Mouse (Mus musculus): ENCODE measurements around the gene Ap3d1.
A peak's percentile ranks its signal among the peaks of the same experiment; 100 is the strongest.

Ap3d1 gene

DNA sequence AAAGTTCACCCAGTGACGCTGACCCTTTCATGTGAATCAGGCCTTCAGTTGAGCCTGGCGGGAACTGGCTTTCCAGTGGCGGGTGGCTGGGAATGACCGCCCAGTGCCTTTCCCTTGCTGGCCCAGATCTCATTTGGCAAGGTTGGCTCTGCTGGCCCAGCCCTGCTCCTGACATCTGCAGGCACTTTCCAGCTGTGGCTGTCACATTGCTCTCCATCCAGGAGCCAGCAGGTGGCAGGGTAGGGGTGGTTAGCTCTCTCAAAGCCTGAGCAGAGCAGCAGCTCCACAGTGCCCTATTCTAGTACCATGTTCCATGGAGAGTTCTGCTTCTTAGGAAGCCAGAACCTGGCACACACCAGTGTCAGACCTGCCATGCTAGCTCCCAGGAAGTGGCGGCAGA is 15.7 kb upstream of the Ap3d1 start:
- DNase-seq (ENCODE audit: low spot score in 2 of 2): peak; percentile 44 to 48

DNA sequence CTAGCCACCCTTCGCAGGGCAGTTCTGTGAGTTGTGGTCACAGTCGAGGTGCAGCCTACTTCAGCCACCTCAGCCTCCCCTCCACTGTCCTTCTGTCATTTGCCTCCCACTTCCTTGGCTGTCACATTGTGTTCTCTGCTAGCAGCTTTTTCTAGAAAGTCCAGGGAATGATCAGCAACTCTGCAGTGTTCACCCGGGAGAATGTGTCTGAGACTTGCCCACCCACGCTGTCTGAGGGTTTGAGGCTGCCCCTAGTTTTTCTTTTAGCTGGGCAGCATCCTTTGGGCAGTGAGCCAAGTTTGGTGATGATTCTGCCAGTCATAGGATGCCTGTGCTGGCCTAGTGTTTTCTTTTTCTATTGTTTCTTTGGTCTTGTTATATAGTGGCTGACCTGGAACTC is 14.9 kb upstream of the Ap3d1 start:
- DNase-seq (ENCODE audit: low spot score in 2 of 2): no peak

DNA sequence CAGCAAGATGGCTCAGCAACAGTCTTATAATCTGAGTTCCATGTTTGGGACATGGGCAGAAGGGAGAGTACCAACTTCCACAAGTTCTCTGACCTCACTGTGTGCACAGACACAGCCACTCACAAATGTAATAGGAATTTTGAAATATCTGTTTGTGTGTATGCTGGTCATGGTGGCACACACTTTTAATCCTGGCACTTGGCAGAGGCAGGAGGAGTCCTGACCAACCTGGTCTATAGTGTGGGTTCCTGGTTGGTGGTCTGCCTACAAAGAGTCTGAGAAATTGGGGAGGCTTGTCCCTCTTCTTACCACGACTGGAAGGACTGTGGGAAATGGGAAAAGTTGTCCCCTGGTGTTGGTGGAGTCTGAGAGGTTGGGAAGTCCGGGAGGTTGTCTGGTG is 14.4 kb upstream of the Ap3d1 start:
- DNase-seq (ENCODE audit: low spot score in 2 of 2): no peak

DNA sequence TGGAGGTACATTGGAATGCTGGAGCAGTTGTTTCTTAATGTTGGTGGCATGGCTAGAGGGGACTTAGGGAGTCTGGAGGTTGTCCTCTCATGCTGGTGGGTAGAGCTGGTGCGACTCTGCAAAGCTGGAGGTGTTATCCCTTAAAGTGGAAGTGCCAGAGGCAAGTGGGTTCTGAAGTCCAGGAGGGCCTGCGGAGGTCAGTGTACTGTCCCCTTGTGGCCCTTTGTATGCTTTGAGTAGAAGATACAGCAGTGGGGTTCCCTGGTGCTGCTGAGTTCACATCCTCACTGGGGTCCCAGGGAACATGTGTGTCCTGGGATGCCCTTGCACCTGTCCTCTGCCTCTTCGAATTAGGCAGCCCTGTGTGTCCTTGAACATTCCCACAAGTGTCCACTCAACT is 14.0 kb upstream of the Ap3d1 start:
- DNase-seq (ENCODE audit: low spot score in 2 of 2): no peak

DNA sequence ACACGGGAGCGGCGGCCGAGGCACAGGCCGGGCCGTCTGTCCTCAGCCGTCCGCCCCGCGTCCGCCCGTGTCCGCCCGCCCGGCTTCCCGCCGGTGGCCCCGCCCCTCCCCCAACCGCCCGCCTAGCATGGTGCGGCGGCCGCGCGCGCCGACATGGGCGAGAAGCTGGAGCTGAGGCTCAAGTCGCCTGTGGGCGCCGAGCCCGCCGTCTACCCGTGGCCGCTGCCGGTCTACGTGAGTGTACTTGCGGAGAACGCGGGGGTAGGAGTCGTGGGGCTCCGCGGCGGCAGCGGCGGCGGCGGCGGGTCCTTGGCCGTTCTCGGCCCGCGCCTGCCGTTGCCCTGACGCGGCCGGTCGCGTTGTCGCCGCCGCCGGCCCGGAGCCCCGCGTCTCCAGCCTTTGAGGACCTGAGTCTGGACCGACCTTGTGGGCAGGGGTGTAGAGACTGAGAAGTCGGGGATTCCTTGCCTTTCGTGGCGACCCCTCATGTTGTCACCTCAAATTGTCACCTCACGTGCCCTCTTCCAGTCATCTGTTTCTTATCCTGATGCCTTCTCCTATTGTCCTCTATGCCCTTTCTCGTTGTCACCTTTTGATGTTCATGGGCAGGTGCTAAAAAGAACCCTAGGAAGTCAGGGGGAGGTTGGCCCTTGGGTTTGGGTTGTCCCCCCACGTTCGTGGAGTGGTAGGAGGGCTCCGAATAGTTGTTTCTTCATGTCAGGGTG is 13.4 kb upstream of the Ap3d1 start:
- no peak for DNase-seq (ENCODE audit: low spot score in 2 of 2)

DNA sequence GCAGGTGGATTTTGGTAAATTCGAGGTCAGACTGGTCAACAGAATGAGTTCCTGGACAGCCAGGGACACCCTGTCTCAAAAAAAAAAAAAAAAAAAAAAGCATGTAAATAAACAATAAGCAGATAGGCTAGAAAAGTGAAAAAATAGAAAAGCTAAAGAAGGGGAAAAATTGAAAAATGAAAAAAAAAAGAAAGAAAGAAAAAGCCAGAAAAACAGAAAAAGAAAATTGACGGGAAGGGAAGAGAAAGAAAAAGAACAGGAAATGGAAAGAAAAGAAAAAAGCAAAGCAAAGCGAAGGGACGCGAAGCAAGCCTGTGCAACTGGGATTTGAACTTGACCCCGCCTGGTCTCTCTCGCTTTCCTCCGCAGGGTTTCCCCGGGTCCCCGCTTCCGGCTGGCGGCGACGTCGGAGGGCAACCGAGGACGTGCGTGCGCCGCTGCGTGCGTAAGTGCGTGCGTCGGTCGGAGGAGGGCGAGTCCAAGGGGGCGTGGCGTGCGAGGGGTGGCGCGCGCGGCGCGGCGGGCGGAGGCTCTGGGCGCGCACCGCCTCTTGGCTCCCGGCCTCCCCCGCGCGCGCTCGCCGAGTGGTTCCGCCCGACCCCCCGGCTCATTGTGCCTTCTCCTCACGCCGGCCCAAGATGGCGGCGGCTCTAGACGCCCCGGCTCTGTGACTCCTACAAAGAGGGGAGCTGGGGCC is 12.7 kb upstream of the Ap3d1 start, which contains the start of gene Dot1l:
Gene Dot1l (plus strand): TSS at position 613 of the 697 bp plus-strand sequence.
- DNase-seq (ENCODE audit: low spot score in 2 of 2): peak; percentile 93 to 97

DNA sequence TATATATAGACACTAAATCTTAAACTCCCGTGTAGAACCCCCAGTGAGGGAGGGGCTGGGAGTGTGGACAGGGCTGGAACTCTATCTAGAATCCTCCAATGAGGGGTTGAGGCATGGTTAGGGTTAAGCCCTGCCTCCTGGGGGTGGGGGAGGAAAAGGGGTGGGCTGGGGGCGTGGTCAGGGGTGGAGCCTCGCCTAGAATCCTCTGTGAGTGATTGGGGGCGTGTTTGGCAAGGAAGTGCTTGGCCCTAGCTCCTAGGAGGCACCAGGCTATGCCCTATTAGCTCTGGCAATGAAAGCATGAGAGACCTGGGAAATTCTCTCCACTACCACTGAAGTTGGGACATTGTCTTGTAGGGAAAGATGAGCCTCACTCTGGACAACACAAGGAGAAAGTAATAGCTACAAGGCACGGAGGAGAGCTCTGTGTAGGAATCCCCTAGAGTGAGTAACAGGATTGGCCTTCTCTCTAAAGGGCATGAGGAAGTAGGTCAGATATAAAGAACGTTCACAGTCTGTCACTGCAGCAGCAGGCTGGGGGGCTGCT is 10.1 kb upstream of the Ap3d1 start:
- DNase-seq (ENCODE audit: low spot score in 2 of 2): no peak

DNA sequence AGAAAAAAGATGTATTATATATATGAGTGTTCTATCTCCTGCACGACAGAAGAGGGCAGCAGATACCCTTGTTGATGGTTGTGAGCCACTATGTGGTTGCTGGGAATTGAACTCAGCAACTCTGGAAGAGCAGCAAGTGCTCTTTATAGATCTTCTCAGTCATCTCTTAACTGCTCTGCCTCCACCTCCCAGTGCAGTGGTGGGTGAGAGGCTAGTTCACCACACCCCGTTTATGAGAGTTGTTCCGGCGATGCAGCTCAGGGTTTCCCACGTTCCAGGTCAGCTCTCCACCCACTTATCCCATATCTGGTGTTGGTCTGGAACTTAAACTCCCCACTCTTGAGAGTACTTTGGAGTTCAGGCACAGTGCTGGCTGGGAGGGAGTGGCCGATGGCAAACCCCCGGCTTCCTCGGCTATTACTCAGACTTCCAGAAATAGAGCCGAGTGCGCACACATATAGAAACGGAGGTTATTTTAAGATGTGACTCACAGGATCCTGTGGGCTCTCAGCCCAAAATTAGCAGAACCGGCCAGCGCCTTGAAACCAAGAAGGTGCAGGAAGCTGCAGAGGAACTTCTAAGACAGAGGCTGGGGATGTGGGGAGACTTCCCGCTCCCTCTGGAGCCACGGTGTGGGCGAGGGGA is 9.2 kb upstream of the Ap3d1 start:
- peak; percentile 53 to 64 for DNase-seq (ENCODE audit: low spot score in 2 of 2)

DNA sequence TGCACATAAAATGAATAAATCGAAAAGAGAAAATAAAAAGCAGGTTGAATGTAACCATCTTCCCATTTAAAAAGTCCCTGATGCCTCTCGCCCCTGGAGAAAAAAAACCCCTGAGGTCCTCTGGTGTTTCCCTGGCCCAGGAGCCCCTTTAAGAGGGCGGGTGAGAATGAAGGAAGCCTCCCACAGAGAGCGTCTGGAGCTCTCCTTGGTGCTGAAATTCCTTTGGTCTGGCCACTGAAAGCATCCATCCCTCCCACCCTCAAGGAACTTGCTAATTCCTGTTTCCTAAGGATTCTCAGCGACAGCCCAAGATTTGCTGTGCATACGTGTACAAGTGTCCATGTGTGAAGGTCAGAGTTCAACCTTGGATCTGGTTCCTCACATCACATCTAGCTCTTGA is 6.5 kb upstream of the Ap3d1 start:
- DNase-seq (ENCODE audit: low spot score in 2 of 2): no peak

DNA sequence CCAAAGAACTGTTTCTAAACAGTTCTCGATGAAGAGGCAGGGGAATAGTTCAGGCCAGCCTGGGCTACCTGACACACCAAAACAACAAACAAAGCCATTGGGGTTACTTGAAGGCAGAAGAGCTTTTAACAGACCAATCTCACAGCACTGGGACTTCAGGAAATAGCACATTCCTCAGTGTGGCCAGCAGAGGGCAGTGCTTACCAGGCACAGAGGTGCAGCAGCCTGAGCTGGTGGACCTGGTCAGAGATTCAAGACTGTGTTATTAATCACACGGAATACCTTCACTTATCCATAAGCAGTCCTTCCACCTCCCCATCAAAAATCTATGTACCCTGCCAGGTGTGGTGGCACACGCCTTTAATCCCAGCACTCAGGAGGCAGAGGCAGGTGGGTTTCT is 5.3 kb upstream of the Ap3d1 start:
- DNase-seq (ENCODE audit: low spot score in 2 of 2): peak; percentile 58 to 65

DNA sequence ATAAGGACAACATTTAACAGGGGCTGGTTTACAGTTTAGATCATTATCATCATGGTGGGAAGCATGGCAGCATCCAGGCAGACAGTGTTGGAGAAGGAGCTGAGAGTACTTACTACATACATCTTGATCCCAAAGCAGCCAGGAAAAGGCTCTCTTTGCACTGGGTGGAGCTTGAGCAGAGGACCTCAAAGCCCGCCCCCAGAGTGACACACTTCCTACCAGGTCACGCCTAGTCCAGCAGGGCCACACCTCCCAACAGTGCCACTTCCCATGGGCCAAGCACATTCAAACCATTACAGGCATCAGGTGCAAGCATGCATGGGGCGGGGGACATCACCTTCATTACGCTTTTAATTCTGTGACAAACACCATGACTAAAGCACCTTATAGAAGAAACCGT is 2.2 kb upstream of the Ap3d1 start:
- DNase-seq (ENCODE audit: low spot score in 2 of 2): no peak

DNA sequence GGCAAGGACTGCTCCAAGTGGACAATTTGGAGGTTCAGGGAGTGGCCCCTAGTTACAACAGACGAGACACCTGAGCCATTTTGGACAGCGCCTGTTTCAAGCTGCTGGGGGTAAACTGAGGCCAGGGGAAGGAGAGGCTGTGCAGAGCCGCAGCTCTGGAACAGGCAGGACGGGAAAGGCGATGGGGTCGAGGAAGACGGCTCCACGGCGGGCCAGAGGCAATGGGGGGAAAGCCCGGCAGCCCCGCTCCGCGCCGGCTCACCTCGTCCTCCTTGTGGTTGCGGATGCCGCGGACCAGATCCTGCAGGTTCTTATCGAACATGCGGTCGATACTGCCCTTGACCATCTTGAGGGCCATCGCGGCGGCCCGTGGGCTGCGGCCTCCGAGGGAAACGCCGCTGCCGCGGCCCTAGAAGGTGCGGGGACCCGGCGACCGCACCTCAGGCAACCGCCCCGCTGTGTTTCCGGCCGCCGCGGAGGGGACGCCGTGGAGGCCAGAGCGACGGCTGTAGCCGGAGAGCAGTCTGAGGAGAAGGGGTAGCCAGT is 357 bp downstream of the Ap3d1 start:
- DNase-seq (ENCODE audit: low spot score in 2 of 2): peak in 1 of 2 experiments; percentile 30

DNA sequence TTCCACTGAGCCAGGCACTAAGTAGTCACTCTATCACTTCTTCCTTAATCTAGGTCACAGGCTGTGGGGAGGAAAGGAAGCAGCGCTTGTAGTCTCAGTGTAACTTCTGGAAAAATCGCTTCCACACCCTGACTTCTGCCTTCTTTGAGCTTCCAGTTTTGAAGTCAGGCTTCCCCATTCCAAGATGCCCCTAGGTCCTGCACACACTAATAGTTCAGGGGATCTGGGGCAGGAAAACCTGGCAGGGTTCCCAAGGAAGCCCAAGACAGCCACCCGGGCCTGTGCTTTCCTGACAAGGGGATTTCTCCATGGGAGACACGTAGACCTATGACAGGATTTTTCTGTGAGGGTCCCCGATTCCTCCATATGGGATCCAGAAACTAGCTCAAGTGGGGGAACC is 918 bp downstream of the Ap3d1 start:
- no peak for DNase-seq (ENCODE audit: low spot score in 2 of 2)

DNA sequence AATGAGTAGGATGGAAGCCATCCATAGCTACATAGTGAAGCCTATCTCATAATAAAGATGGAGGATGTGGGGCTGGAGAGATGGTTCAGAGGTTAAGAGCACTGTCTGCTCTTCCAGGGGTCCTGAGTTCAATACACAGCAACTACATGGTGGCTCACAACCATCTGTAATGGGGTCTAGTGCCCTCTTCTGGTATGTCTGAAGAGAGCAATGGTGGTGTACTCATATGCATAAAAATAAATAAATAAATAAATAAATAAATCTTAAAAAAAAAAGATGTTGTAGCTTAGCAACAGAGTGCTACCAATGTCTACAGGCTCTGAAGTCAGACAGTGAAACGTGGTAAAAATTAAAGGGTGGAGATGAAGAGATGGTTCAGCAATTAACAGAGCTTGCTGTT is 3.4 kb downstream of the Ap3d1 start:
- DNase-seq (ENCODE audit: low spot score in 2 of 2): no peak

DNA sequence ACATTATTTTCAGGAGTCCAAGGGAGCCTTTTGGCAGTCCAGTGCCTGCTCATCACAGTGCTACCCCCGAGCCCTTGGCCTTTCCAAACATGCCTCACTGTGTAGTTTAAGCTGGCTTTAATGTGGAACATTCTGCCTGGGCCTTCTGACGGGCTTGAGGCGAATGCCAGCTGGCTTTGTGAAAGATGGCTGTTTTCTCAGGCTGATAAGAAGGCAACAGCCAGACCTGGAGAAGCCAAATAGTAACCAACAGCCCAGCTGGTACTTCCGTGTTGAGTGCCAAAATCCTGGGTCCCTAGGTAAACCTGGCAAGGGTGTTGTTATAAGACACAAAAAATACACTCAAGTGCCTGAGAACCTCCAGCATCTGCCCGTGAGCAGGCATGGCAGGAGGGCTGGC is 5.3 kb downstream of the Ap3d1 start:
- no peak for DNase-seq (ENCODE audit: low spot score in 2 of 2)

DNA sequence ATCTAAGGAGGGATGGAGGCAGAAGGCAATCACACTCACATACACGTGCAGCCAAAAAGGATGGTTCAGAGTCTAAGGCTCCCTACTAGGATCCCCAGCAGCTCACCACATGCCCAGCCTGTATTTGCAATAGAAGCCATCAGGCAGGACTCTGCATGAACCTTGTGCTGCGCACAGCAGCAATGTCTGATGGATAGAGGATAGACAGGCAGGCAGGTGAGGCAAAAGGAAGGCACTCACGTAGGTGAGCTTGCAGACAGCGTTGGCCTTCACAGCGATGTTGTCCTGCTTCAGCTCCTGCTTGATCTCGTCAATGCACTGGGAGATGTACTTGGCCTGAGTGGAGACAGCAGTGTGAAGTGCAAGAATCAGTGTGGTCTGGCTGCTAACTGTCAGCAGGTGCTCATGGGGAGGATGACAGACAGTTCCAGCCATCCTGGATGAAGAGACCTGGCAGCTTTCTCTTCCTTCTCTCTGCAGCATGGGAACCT is 9.4 kb downstream of the Ap3d1 start:
- DNase-seq (ENCODE audit: low spot score in 2 of 2): no peak

DNA sequence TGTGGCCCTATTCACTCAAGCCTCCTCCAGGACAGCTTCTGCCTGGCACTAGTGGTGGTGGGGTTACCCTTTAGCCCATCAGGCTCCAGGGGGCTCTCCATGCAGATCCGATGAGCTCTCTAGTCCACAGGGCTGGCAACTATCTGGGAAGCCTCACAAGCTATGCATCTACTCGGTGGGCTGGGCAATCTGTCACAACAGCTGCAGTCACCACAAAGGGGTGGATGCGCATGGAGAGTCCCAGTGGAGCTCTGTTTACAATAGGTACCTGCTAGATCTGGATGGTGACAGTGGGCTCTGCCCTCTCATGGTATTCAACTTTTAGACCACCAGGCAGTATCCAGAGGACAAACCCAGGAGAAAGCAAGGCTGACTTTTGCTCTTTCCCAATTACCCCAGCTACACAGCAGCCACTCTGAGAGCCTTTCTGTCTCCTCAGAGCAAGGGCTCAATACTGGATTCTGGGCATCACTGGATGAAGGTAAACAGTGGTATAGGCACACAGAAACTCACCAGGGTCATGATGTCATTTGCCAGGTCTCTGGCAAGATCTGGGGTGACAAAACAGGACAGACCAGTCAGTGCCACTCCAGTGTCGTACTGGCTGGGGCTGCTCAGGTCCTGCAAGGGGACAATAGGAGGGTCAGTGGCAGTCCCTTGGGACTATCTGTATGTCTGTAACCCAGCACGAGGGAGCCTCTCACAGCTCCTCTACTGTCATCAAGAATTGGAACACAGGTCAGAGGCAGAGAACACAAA is 14.5 kb downstream of the Ap3d1 start:
- no peak for DNase-seq (ENCODE audit: low spot score in 2 of 2)

DNA sequence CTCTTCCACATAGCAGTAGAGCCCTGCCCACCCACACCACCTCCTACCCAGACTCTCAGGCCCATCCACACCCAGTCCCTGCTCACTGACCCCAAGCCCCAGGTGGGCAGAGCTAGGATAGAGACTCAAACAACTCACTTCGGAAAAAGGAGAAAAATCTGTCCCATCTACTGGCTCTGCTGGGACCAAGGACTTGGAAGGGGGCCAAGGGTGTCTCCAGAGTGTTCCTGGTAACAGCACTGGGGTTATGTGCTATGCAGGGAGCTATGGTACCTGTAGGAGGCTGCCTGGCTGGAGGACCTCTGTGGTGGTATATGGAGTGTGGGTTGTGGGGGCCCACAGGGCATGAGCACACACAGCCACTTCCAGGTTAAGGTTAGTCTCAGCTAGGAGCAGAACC is 24.8 kb downstream of the Ap3d1 start:
- no peak for DNase-seq (ENCODE audit: low spot score in 2 of 2)

DNA sequence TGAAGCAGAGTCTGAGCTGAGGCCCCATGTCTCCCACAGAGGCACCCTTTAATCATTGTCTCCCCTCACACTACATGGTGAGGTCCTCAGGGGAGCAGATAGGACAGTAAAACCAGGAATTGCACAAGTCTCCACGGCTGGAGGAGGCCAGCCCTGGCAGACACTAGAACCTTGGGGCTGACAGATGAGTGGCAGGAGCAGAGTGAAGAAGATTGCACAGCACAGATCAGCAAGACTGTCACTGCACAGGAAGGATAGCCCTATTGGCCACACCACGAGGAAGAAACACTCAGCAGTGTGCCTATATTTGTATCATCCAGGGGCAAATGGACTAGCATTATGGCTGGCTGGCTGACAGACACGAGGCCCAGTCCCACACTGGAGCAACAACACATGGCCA is 31.2 kb downstream of the Ap3d1 start:
- DNase-seq (ENCODE audit: low spot score in 2 of 2): no peak

DNA sequence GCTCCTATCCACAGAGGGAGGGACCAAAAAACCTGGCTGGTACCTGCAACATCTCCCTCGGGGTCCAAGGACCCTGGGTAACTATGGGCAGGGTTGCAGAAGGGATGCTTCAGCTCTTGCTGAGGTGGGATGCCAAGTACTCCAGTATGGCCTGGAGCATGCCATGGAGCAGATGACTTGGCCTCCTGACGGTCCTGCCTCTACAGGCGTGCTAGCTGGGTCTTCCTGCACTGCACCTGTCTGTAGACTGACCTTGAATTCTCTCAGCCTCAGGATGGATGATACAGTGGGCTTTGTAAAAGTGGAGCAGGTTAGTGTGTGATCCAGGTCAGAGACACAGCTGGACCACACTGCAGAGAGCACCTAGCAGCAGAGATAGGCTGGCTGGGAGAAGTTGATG is 36.6 kb downstream of the Ap3d1 start:
- DNase-seq (ENCODE audit: low spot score in 2 of 2): no peak

DNA sequence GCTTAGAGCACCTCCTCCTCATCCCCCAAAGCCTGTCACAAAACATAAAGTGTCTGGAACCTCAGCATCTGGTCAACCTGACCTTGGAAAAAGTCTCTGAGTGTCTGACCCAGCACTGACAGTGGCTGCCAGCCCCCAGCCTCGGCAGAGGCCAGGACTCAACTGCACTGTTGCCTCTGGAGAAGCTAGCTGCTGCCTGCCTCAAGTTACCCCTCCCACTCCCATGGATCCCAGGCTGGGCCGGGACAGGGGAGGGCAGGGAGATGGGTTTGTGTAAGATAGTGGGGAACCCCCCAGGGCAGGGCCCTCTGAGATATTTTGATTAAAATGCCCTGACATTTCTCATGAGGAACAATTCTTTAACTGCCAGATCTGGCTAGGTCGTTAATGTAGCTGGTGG is 37.0 kb downstream of the Ap3d1 start:
- DNase-seq (ENCODE audit: low spot score in 2 of 2): no peak

DNA sequence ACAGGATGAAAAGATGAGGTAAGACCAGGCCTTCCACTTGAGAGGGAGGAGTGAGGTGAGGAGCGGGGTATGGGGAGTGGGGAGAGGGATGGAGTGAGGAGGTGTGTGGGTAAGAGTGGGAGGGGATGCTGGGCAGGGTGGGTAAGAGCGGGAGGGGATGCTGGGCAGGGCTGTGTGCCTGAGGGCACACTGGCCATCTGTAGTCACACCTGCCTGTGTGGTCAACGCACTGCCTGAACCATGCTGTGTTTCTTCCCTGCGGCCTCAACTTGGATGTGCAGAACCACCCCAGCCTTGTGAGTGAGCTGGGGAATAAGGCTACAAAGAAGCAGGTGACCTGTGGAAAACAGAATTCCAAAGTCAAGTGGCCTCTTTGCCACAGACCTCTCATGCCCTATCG is 37.6 kb downstream of the Ap3d1 start:
- DNase-seq (ENCODE audit: low spot score in 2 of 2): no peak

Data from frontal cortex, postnatal 14 days (tissue).